Mouse (Mus musculus): ENCODE data around the gene Art4.
A peak's percentile ranks its signal among the peaks of the same experiment; 100 is the strongest.

The Art4 gene

DNA sequence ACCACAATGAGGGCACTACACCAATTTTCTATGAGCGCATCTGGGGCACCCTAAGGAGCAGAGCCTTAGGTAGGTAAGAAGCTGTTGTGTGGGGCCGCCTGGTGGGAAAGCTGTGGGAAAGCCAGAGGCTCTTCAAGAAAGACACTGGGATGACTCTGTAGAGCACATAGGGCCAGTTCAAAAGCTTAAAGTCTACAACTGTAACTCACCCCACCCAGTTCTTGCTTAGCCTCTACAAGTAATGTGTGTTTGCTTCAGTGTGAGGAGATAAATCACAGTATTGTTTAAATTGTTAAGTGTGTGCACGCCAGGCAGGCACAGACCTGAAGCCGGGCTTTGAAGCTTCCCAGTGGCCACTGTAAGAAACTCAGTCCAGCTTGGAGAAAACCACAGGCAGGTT is 8.6 kb upstream of the Art4 start:
- no peak for DNase-seq (ENCODE audit: low read depth)

DNA sequence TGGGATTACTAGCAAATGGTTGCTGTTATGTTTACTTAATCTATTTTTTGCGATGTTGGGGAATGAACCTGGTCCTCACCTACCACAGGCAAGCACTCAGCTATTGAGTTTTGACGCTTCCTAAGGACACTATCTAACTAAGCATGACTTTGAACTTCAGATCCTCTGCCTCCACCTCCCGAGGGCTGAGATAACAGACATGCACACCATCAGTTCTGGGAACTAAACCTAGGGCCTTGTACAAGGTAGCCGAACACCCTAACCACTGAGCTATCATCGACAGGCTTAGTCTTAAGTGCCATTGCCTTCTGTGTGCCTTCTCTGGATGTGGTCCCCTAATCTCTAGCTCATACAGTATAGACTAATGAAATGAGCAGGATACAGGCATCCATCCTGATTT is 7.8 kb upstream of the Art4 start:
- DNase-seq (ENCODE audit: low read depth) = no peak

DNA sequence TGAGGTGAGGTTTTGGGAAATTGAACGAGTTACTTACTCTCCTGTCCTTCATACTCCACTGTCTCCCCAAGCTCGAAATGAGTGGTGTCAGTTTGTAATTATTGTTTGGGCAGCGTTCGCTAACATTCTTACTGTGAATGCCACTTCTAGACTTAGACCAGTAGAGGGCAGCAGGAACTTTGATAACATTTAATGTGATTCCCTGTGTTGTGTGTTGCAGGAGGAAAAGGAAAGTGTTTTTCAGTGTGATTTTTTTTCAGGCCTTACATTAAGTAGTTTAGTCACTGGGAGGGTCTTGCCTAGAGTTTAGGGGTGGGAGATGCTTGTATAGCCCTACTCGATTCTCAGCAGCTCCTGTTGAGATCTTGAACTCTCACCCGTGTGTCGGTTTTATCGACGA is 3.5 kb upstream of the Art4 start:
- DNase-seq (ENCODE audit: low read depth) = peak; percentile 74

DNA sequence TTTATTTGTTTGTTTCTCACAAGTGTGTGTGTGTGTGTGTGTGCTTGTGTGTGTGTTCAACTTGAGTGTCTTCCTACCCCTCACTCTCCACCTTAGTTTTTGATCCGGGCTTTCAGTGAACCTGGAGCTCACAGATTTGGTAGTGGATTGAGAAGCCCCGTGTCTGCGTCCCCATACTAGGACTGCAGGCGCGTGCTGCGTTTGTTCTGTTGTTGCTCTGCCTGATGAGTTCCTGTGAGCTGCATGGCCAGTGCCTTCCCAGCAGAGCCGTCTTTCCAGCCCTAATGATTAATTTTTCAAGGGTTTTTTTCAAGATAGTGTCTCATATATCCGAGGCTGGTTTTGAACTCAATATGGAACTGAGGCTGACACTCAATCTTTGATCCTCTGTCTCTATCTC is 887 bp upstream of the Art4 start:
- no peak for DNase-seq (ENCODE audit: low read depth)

DNA sequence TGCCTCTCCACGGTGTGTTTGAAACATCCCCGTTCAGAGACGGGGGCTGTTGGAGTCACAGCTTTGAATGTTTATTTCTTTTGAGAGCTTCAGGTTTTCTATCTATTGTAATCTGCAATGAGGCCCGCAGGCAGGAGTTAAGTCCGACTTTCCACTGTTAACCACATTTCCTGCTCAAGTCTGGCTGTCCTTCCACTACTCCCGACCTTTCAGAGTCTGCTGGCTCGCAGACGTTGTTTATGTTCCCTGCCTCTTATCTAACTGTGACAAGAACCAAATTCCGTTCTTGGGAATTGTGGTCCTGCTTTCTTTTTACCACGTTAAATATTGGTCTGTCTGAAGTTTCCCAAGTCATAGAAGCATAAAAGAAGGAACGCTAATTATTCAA is 334 bp upstream of the Art4 start:
- DNase-seq (ENCODE audit: low read depth) = no peak

DNA sequence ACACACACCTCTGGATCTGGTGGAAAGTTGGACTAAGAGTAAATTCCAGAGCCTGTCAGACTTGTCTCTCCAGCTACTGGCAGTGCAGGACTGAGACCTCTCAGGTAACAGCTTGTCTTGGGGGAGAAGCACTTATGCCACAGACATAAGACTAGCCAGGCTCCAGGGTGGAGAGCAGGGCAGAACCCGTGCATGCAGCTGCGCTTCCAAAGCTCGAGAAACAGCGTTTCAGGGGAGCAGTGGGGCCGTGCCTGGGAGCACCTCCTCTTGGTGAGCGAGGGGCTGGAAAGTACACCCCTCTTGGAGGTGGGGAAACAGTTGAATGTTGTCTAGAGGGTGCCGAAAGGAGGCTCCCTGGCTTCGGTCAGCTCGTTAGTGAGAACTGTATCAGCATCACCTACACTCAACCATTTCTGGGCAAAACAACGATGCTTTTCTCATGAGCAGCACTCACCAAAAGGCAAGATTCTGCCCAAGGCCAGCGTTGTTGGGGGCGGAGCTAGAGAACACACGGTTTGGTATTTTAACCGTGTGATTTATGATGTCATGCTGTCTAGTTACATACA is 1.4 kb downstream of the Art4 start:
- peak; percentile 69 for DNase-seq (ENCODE audit: low read depth)

DNA sequence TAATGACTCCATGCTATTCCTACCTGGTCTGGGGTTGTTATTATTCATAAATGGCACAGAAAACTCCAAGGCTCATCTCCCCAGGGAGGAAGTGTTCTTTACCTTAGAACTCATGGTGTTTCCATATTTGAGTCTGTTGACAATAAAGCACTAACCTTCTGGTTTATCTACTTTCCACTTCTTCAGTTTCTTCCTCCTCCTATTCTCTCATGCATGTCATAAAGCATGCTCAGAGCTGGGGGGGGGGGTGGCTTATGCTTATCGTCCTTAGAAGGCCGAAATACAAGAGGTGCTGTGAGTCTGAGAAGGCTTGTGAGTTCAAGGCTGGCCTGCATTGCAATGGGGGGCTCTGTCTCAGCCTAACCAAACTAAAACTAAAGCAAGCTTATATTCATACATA is 2.4 kb downstream of the Art4 start:
- no peak for DNase-seq (ENCODE audit: low read depth)

DNA sequence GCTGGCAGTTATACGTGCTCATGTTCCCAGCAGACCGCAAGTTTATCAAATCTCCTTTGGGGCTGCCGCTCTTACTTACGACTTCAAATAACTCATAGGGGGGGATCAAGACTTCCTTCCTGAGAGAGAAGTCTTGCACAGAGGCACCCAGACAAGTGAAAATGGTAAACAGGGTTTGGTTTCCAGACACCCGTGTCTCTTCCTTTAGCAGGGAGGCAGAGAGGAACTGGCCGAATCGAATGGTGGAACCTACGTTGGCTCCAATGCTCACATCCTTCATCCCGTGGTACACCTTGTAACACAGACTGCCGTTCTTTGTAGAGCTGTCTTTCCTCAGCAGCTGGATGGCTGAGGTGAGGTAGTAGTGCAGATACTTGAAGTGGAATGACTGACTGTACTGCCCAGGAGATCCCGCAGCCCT is 3.2 kb downstream of the Art4 start:
- DNase-seq (ENCODE audit: low read depth) = peak; percentile 73

DNA sequence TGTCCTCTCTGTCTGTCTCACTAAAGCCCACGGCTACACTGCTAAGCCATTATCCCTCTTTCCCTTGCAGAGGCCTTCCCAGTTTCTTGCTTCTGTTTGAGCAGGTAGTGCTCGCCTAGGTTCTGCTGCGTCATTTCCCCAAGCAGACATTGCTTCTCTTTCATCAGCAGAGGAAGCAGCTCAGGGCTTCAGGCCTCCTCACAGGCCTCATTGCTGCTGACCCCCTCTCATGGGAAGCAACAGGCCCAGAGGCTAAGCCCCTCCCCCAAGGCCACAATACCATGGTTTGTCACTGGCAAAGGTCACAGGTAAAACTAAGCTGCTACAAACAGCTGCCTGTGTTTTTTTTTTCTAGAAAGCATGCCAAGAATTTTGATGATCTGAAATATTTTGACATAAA is 4.8 kb downstream of the Art4 start:
- peak; percentile 49 for DNase-seq (ENCODE audit: low read depth)

DNA sequence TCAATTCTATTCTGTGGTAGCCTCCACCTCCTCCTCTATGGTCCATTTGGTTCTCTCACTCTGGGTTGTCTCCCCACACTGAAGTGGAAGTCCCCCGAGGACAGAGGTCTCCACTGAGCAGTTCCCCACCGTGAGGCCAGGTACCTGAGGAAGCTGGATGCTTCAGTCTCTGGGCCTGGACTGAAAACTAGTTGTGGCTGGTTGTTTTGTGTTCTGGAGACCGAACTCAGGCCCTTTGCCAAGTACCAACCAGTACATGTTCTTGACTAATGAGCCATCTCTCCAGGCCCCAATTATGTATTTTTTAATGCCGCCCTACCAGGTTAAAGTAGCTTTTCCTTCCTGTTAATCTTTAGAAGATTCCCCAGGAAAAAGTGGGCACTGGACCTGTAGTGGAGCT is 5.2 kb downstream of the Art4 start:
- peak; percentile 12 for DNase-seq (ENCODE audit: low read depth)

DNA sequence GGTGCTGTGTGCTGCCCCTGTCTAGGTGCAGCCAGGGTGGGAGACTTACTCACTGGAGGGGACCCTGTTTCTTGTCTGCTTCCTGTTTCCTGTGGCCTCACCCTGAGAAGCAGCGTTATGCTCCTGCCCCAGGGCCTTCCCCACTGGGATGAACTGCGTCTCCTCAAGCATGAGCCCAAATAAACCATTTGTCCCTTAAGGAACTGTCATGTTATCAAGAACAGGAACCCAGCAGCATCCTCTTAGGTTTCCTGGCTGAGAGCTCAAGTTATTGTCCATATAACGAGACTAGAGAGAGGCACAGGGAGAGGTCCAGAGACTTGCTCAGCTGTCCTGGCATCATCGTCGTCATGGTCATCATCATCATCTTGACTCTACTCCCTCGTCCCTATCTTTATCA is 7.3 kb downstream of the Art4 start:
- DNase-seq (ENCODE audit: low read depth) = peak; percentile 20

DNA sequence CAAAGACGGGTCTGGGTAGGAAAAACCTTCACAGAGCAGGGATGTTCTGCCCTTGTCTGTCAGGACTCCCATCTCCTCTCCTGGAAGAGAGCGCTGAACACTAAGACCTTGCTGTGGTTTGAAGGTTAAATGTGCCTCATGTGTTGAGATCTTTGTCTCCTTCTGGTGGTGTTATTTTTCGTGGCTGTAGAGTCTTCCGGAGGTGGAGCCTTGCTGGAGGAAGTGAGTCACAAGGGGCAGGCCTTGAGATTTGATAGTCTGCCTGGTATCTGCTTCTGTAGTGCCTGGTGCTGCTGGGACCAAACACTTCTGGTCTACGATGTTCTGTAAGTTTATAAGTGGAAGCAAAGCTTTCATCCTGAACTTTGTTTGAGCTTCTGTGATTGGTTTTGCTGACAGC is 8.6 kb downstream of the Art4 start:
- no peak for DNase-seq (ENCODE audit: low read depth)

DNA sequence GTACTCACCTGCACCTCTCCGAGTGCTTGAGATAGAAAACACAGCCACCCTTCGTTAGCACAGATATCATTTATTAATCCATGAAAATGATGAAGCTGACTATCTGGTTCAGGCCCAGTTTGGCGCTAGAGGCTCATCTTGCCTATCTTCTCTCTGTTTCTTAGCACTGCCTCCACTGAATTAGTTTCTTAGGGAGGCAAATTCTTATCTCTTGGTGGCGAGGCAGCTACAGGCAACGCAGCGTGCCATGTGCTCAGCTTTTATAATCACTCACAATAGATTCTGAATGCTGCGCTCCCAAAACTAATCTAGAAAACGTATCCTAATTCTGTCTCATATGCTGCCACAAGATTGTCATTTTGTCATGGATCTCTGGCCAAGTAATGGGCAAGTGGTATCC is 9.1 kb downstream of the Art4 start:
- no peak for DNase-seq (ENCODE audit: low read depth)

DNA sequence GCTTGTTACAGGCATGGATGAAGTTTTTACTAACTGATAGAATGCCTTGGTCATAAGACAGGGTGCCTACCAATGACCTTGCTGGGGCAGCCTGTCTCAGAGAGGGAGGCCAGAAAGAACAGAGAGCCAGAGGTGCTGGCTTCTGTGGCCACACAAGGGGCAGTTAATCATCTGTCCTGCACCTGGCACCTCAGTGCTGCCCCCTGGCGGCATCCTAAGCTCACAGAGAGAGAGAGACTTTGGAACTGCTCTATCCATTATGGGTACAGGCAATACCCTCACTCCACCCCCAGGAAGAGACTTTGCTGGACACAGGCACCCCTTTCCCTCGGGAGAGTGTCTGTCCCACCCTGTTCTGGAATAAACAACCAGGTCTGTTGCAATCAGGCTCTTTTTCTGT is 9.7 kb downstream of the Art4 start:
- DNase-seq (ENCODE audit: low read depth) = peak; percentile 76

DNA sequence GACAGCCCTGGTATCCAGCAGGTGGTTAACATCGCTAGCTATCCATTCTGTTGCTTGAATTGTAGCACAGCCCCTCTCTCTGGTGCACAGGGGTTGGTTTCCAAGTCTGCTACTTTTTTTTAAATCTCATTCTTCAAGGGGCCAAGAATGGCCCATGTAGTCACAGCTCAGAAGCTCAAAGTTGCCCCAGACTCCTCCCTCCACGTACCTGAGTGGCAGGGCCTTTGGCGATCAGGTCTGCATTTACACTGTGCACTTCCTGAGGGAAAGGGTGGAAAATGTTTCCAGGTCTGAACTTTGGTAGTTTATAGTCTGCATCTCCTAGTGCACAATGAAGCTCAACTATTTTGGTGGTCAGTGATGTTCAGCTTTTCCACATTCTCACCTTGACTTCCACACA is 10.3 kb downstream of the Art4 start:
- no peak for DNase-seq (ENCODE audit: low read depth)

DNA sequence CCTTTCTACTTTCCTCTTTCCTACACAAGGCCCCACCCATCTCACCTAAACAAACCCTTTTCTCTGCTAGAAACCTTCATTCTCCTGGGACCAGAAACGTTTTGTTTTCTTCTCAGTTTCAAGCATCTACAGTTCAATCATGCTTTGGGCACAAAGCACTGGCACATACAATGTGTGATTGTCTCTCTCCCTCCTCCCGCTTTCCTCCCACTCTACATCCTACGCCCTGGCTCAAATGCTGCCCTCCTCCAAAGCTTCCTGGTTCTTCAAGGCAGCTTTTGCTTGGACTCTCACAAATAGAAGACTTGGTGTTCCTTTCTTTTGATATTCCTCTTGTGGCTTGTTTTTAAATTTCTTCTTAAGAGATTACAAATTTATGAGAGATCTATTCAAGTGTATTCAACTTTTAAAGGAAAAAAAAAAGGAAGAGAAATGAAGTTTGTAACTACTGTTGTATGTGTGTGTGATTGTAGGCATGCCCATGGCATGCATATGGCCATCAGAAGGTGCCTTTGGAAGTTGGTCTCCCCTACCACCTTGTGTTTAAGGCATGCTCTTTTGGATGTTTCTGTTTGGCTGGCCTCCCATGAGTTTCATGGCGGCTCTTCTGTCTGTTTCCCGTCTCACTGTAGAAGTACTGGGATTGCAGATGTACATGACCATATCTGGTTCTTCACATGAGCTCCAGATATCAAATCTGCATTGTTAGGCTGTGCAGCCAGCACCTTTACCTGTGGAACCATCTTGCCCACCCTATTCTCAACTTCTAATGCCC is 11.6 kb downstream of the Art4 start:
- no peak for DNase-seq (ENCODE audit: low read depth)

DNA sequence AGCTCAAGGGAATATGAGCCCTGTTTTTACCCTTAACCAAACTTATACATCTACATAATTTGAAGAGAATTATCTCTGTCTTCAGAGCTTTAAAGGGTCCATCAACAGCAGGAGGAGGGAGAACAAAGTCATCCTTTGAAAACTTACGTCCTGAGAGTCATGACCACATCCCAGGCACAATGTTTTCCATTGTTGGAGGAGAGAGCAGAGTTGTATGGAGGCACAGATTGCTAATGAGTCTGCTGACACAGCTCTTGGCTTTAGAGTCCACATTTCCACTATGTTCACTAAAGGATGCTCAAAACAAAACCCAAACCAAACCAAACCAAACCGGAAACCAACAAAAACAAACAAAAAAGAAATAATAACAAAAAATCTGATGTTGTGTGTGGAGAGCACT is 12.6 kb downstream of the Art4 start:
- DNase-seq (ENCODE audit: low read depth) = no peak

DNA sequence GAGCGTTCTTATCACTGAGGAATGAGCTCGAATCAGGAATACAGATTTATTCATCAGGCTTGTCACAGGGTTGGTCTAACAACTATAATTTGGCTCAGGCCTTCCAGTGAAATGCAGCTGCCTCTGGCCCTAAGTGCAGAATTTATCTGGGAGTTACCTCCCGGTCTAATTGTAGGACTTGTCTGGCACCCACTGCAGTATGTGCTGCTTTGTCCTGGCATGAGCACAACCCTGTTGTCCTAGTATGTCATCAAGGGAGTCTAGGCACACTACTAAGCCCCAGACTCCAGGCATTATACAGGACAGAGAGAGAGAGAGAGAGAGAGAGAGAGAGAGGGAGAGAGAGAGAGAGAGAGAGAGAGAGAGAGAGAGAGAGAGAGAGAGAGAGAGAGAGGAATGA is 20.2 kb downstream of the Art4 start:
- DNase-seq (ENCODE audit: low read depth) = no peak

DNA sequence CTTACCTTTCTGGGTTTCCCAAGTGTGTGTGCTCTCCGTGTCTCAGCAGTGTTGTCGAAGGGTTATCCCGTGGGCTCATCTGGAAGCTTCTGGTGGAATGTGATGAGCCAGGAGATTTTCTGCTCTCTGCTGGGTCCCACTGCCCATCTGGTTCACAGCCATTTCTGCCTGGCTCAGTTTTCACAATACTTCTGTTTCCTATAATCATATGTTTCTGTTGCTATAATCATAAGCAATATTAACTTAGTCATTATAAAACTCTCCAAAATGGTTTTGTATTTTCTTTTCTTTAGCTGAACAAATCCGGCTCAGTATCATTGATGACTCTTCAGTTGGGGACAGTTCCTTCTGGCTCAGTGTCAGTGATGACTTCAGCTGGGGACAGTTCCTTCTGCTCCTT is 22.2 kb downstream of the Art4 start, which contains the start of gene Smco3:
Gene Smco3, minus strand, starts transcription at position 101 of the 400 bp plus-strand sequence.
- no peak for DNase-seq (ENCODE audit: low read depth)

DNA sequence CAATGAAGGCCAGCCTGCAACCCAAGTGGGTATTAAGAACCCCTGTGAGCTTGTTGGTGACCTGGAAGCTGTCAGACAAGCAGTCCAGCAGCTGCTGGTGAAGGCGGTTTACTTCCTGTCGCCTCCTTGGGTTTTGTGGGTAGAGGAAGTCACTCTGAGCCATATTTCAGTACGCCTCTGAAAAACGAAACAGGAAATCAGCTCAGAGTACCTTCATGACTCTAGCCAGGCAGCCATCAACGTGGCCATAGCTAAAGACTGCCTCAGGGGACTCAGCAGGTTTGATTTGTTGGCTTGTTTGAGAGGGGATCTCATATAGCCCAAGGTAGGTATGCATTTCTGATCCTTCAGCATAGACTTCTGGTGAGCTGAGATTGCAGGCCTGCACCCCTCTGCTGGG is 25.8 kb downstream of the Art4 start:
- DNase-seq (ENCODE audit: low read depth) = peak; percentile 74

DNA sequence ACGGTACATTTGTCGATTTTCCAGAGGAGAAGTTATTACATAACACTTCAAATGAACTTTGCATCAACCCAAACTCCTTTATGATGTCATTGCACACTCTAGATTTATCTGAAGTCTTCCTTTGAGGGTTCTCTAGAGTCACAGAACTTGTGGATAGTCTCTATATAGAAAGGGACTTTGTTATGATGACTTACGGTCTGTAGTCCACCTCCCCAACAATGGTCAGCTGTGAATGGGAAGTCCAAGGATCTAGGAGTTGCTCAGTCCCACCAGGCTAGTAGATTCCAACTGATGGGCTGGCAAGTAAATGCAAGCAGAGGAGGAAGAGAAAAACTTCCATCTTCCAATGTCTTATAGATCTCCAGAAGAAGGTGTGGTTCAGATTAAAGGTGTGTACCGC is 28.9 kb downstream of the Art4 start:
- DNase-seq (ENCODE audit: low read depth) = no peak

DNA sequence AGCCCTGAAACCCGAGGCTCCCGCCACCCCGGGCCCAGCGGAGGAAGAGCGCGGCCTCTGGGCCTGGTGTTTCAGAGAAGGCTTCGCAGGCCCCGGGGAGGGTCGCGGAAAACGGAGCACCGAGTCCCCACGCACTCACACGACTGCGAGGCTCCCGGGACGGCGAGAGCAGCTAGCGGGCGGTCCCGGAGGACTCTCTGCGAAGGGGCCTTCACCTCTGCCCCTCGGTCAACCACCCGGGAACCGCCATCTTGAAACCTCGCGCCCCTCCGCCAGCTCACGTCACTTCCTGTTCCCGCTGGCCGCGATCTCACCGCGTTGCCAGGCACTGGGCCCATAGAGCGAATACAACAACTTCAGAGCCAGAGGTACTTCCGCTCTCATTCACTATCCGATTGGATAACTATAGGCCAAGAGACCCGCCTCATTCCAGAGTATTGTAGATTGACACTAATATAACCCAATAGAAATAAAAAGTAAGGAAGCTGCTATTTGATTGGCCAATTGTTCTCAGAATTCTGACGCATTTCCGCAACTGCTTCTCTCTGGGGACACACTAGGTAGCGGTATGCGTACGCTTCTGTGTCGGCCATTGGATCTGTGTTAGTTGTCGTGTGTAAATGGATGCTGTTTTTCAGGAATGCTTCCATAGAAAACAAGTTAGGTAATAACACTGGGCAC is 29.5 kb downstream of the Art4 start, which contains the start of gene Wbp11:
Gene Wbp11, minus strand, starts transcription at position 353 of the 681 bp plus-strand sequence.
- peak; percentile 96 for DNase-seq (ENCODE audit: low read depth)

DNA sequence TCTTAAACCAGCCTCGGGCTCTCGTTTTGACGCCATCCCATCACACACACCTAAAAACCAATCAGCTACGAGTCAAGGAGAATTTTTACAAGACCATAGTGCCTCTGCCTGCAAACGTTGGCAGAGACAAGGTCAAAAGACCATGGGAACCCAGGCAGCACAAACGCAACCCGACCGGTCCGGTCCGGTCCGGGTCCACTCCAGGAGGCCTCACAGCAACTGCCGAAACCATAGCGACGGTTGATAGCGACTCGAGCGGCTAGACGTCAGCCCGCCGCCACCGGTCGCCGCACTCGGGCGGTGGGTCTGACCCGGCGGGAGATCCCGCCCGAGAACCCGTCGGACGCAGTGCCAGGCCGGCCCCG is 30.0 kb downstream of the Art4 start, which contains the start of gene BC049715:
Gene BC049715, plus strand, starts transcription at position 111 of the 365 bp plus-strand sequence.
- peak; percentile 66 for DNase-seq (ENCODE audit: low read depth)

All from naive thymus-derived CD4-positive, alpha-beta T cell, adult 2 months (primary cell).